Mouse (Mus musculus) left cerebral cortex, adult 9 months (tissue): ENCODE results near the gene Zfp61.
A peak's percentile ranks its signal among the peaks of the same experiment; 100 is the strongest.

Experiments
- DNase-seq, 2 experiments: peaks; one replicate each; pipeline ENCODE4 v3.0.0; 2022; ENCODE audit warnings: low spot score in 2 of 2

Gene Zfp61

DNA sequence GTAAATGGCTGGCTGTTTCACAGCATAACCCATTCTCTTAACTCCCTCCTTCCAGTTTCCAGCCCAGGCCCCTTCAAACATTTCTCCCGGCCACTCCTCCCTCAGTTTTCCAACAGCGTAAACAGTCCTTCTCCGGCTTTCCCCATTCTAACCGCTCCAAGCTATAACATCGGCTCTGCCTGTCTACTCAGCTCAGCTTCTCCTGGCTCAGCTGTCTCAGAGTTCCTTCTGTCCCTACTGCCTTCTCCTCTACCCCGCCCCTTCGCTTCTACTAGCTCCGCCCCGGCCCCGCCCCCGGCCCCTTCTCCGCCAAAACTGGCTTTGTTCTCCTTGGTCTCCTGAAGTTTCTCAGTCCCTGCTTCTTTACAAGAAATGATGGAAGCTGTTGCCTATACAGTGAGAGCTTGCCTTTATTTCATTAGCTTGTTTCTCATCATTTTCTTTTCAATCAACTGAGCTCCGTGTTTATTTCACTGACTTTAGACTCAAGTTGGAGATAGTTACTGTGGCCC lies at the start of gene Zfp61:
Gene Zfp61 (minus strand): TSS at position 462 of the 512 bp plus-strand sequence.
- no peak for DNase-seq

GRCm38 (mm10) chr7:24348896-24349295 lies 47.9 kb upstream of the Zfp61 start, which contains the start of gene Lypd5:
Gene Lypd5, plus strand, starts transcription at chr7:24349196.
- no peak for DNase-seq

DNA sequence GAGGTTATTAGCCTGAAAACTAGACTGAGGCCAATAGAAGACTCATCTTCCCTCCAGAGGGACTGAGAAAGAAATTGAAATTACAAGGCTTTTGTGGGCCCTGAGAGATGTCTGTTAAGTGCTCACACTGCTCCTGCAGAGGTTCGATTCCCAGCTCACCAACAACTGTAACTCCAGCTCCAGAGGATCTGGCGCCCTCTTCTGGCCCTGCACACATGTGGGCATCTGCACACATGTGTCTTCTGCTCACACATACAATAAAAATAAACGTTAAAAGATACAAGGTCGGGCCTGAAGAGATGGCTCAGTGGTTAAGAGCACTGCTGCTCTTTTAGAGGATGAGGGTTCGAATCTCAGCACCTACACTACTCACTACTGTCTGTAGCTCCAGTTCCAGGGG lies 45.4 kb upstream of the Zfp61 start:
- DNase-seq: no peak

DNA sequence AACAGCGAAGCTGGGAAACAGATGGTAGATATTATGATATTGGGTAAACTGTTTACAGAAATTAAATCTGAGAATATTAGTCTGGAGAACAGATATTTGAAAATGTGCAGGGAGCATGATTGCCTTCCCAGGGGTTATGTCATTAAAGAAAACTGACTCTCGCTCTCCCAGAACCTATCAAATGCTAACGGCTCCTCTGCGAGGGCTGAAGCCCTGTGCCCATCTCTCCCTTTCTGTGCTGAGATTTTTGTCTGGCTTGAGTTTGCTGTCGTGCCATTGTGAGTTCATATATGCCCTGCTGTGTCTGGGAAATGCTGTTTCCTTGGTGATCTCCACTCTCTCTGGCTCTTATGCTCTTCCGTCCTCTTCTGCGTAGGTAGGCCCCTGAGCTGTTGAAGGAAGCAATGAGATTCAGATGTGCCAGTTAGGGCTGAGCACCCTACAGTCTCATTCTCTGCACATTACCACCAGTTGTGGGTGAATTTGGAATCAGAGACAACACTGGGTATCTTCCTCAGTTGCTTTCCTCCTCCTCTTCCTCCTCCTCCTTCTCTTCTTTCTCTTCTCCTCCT lies 42.8 kb upstream of the Zfp61 start:
- peak in 1 of 2 experiments; percentile 18 for DNase-seq

DNA sequence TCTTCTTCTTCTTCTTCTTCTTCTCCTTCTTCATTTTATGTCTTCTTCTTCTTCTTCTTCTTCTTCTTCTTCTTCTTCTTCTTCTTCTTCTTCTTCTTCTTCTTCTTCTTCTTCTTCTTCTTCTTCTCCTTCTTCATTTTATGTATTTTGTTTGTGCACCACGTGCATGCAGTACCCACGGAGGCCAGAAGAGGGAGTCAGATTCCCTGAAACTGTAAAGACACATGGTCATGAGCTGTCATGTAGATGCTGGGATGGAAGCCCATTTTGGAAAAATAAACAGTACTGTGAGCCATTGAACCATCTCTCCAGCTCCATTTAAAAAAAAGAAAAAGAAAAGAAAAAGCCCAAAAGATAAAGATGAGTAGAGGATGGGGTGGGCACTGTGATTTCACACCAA lies 37.2 kb upstream of the Zfp61 start:
- DNase-seq: no peak

GRCm38 (mm10) chr7:24335699-24336309 lies 34.8 kb upstream of the Zfp61 start:
- peak in 1 of 2 experiments; percentile 87 for DNase-seq

DNA sequence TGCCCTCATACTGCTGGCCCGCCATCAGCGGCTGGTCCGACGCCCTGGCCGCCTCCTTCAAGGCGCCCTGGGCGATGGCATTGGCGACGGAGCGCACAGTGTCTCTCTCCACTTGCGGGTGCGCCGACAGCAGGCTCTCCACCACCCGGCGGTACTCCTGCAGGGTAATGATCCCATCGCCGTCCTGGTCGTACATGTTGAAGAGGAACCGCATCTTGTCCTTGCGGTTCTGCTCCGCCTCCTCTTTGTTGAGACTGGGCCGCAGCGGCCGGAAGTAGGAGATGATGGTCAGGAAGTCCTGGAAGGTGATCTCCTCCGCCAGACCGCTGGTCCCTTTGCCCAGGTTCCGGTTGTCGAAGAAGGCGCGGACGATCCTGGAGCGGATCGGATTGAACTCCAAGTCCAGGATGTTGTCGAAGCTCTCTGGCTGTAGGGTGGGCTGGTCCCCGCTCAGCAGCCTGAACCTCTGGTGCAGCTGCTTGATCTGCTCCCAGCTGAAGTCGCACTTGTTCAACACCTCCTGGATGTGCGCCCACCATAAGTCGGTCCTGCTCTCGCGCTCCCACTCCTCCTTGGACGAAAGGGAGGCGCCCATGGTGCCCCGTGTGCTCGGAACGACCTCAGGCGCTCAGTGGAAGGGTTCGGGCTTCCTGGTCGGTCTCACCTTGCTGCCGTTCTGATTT lies 32.4 kb upstream of the Zfp61 start, which contains the start of gene Tescl:
Gene Tescl (minus strand): TSS at position 633 of the 683 bp plus-strand sequence.
- no peak for DNase-seq

GRCm38 (mm10) chr7:24327281-24327975 lies 26.4 kb upstream of the Zfp61 start:
- no peak for DNase-seq

GRCm38 (mm10) chr7:24326273-24327135 lies 25.5 kb upstream of the Zfp61 start:
- no peak for DNase-seq

GRCm38 (mm10) chr7:24325675-24326128 lies 24.7 kb upstream of the Zfp61 start:
- peak; percentile 40 to 71 for DNase-seq

GRCm38 (mm10) chr7:24325197-24325596 lies 24.2 kb upstream of the Zfp61 start:
- no peak for DNase-seq

- DNase-seq: no peak
These were observed 21.6 kb upstream of the Zfp61 start for GRCm38 (mm10) chr7:24322593-24322992.

DNA sequence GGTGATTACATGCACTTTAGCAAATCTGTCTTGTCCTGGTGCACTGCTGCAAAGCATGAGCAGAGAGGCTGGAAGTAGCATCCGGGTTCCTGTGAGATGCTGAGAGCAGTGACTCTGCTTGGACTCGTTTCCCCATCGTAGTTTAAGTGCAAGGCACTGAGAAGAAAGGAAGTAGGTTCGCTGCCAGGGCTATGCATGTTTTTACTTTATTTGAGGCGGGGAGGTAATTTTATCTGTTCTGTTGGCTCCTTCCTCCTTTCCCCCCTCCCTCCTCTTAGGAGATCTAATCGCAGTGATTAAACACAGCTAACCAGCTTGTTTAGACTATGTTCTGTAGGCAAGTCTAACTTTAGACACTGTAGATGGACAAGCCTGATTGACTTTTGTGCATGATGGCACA lies 17.9 kb upstream of the Zfp61 start:
- DNase-seq: no peak

DNA sequence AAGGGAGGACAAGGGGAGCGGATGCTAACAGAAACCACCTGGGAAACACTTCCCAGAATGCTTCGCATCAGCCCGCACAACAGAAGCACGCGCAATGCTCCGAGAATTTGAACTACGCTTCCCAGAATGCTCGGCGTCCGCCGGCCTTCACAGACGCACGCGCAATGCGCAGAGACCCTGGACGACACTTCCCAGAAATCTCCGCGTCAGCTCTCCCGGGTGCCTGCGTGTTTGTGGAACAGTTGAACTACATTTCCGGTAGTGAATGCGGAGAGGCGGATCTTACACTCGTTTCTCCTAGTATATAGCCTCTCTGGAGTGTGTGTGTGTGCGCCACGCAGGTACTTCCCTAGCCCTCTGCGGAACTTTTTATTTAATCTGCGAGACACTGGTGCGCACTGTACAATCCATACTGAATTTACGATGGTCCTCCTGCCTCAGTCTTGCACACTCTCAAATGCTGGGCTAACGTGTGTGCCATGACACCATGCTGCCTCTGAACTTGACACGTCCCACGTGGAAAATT lies 15.6 kb upstream of the Zfp61 start, which contains the start of gene Zfp94:
Gene Zfp94 (minus strand): TSS at position 100 of the 526 bp plus-strand sequence.
- peak; percentile 94 to 98 for DNase-seq

DNA sequence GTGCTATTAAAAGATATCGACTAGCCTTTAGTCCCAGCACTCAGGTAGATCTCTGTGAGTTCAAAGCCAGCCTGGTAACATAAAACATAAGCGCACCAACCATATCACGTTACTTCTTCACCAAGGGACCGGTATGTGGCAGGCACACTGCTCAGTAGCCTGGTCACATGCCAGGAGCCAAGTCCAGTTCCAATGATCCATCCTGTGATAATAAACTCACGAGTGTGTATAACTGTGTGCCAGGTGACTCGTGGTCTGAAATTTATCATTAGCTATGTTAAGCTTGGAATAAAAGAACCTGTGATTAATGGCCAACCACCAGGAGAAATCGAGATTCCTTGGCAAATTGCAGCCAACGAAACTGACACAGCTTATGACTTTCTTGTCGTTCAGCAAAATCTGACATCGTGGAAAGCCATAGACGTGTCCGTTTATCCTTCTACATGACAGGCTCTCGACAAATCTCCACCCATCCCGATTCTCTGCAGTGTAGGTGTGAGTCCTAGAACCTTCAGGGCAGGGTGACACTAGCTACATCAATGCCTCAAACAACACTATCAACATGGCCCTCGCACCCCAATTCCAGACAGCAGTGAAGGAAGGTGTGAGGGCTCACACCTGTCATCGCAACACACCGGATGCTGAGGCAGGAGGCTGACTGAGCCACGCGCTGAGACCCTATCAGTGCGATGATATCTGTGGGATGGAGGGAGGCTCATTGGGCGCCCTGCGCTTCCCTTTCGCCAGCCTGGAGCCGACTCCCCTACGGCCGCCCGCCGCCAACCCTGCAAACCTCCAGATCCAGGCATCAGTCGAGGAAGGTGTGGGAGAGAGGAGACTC lies 14.9 kb upstream of the Zfp61 start:
- DNase-seq: no peak

GRCm38 (mm10) chr7:24299823-24300481 lies 1.1 kb downstream of the Zfp61 start:
- DNase-seq: peak in 1 of 2 experiments; percentile 33

GRCm38 (mm10) chr7:24298973-24299708 lies 1.9 kb downstream of the Zfp61 start:
- peak; percentile 85 to 92 for DNase-seq

DNA sequence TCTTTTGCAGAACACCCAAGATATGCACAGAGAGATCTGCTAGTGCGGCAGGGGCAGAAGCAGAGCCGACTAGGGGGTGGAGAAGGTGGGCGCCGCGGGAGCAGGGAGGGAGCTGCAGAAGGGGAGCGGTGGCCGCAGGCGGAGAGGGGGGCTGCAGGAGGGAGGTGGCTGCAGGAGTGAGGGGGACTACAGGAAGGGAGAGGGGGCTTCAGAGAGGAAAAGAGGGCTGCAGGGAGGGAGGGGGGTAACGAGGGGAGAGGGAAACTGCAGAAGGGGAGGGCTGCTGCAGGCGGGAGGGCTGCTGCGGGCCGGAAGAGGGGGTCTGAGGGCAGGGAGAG lies 2.4 kb downstream of the Zfp61 start:
- DNase-seq: no peak
